Mouse (Mus musculus): ENCODE data around the gene Atp6v1fnb.

Atp6v1fnb gene

DNA sequence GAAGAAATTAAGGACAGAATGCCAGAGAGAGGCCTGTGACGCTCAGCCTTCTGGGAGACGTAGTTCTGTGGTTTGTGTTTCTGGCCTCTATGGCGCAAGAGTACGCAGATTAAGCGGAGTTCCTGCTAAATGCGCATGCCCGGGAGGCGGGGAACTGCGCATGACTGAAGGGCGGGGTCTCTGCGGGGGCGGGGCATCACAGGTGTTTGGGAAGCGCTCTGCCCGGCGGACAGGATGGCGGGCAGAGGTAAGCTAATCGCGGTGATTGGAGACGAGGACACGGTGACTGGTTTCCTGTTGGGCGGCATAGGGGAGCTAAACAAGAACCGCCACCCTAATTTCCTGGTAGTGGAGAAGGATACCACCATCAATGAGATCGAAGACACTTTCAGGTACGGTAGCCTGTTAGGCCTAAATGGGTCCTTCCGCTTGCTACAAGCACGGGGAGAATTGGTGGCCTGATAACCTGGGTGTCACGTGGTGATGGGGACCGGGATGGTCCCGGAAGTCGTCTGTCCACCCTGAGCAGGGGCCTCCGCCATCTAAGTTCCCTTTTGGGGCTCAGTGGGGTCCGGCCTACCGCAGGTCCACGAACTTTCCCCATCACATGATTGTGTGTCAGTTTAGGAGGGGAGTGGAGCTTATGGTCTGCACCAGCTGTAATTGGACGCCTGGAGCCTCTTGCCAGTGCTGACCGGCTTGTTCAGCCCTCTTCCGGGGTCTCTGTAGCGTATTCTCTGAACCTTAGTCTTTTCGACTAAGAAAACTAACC is 3.5 kb upstream of the Atp6v1fnb start, which contains the start of gene Atp6v1f:
TSS of gene Atp6v1f (plus strand) at position 136 of the 772 bp plus-strand sequence.
- peak; percentile 90 to 93 for DNase-seq (ENCODE audit: low spot score in 2 of 2)

DNA sequence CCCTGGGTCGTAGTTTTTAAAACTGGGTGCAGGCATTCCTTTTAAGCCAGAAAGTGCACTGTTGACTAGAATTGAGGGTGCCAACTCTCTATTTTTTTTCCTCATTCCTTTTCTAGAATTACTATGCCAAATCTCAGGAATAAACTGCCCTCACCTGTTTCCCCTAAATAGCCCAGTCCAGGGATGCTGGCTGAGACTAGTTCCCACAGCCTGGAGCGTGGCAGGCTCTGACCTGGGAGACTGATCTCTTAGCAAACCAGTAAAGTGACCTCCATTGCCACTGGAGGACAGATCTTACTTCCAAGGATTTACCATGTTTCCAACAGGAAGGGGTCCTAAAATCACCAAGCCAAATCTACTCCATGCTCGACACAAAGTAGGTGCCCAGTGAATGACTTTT is 2.4 kb upstream of the Atp6v1fnb start:
- no peak for DNase-seq (ENCODE audit: low spot score in 2 of 2)

DNA sequence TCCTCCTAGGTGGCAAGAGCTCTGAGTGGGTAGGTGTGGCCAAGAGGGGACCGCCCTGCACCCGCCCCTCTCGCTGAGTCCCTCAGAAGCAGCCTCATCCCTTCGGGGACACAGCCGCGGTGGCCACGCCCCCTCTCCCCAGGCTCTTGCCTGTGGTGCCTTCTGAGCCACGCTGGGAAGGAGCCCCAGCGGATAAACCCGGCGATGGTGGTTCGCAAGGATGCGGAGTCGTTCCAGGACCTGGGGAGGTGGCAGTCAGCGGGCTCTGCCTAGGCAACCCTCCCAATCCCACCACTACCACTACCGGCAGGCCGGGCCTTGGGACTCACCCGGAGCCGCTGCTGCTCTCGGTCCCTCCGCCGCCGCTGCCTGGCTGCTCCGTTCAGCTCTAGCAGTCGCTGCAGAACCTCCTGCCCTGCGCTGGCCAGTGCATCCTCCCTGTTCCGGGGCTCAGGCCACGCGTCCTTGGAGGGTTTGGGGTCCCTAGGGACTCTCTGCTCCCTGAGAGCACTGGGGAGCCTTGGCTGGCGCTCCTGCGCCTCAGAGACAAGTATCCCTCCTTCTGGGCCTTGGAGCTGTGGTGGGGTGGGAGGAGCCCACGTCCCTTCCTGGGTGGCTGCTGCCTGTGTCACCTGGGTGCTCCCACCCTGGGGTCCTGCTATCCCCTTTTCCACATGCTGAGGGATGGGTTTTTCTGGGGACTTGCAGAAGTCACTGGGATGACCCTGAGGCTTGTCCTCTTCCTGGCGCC is 2.9 kb downstream of the Atp6v1fnb start:
- DNase-seq (ENCODE audit: low spot score in 2 of 2): peak; percentile 42 to 57

GRCm38 (mm10) chr6:29474736-29475135 is 3.5 kb downstream of the Atp6v1fnb start:
- no peak for DNase-seq (ENCODE audit: low spot score in 2 of 2)

- DNase-seq (ENCODE audit: low spot score in 2 of 2): no peak
Measured at GRCm38 (mm10) chr6:29482691-29483090, 11.5 kb downstream of the Atp6v1fnb start.

GRCm38 (mm10) chr6:29484716-29485559 is 13.7 kb downstream of the Atp6v1fnb start:
- peak; percentile 39 to 52 for DNase-seq (ENCODE audit: low spot score in 2 of 2)

- DNase-seq (ENCODE audit: low spot score in 2 of 2): no peak
Measured at GRCm38 (mm10) chr6:29485951-29486350, 14.7 kb downstream of the Atp6v1fnb start.

GRCm38 (mm10) chr6:29494101-29494500 is 22.9 kb downstream of the Atp6v1fnb start:
- no peak for DNase-seq (ENCODE audit: low spot score in 2 of 2)

GRCm38 (mm10) chr6:29496270-29496669 is 25.0 kb downstream of the Atp6v1fnb start:
- DNase-seq (ENCODE audit: low spot score in 2 of 2): no peak

- no peak for DNase-seq (ENCODE audit: low spot score in 2 of 2)
Measured at GRCm38 (mm10) chr6:29497791-29498190, 26.6 kb downstream of the Atp6v1fnb start.

DNA sequence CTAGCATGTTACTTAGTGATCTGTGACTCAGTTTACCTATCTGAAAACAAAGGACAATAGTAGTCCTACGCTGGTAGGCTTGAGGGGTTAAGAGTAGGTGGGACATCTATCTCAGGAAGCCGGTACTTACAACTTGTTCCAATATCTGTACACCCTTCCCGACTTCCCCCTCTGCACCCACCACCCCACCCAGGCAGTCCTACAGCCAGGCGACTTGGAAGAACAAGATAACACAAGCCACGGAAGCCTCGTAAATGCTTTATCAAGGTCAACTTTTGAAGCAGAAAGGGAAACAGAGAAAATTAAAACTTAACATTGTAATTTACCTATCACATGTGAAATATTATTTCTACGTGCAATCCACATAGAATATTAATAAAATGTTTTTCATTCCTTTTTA is 28.9 kb downstream of the Atp6v1fnb start:
- DNase-seq (ENCODE audit: low spot score in 2 of 2): no peak

DNA sequence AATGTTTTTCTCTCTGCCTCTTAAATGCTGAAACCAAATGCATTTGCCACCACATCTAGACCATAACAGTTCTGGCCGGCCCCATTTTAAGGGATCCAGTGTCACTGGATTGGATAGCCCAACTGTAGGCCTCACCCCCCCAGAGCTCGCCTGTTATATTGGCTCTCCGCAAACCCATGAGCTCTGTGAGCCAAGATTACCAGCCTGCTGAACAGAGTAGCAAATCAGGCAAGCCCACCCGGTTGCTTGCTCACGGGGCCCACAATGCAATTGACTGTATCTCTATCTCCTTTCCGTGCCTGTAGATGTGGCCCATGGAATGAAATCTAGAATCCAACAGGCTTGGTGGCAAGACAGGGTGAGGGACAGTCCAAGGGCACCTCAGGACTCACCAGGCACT is 29.6 kb downstream of the Atp6v1fnb start:
- no peak for DNase-seq (ENCODE audit: low spot score in 2 of 2)

- DNase-seq (ENCODE audit: low spot score in 2 of 2): no peak
Measured at GRCm38 (mm10) chr6:29501599-29501998, 30.4 kb downstream of the Atp6v1fnb start.

DNA sequence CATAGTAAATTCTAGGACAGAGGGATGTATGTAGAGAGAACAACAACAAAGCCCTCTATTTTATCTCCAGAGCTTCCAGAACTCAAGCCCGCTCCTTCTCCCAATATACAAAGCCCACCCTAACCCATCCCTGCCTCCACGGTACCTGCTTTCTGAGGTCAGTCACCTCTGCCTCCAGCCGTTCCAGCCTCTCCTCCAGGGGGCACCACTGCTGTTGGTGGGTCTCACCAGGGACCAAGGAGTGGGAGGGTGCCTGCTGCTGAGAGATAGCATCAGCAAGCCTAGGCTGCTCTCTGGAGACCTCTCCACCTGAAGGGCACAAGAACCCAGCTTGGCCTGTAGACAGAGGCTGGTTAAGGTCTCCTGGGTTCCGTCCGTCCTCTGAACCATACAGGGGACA is 34.3 kb downstream of the Atp6v1fnb start:
- no peak for DNase-seq (ENCODE audit: low spot score in 2 of 2)

DNA sequence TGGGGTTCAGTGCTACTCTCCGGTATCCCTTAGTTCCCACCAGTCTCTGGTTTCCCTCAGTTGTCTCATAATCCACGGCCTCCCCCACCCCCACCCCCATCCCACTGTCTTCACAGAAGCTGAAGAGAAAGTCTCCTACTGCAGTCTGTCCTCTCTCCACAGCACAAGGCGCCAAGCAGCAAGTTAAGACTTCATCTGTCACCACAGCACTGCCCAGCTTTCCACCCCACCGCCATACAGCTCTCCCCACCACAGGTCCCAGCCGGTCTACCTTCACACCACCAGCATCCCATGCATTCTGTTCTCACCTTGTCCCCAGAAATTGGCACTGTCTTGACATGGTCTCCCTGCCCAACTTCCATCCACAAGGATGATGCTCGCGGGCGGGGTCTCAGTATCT is 35.6 kb downstream of the Atp6v1fnb start:
- DNase-seq (ENCODE audit: low spot score in 2 of 2): no peak

GRCm38 (mm10) chr6:29507447-29508309 is 36.4 kb downstream of the Atp6v1fnb start, which contains the start of gene Kcp:
TSS of gene Kcp (minus strand) at chr6:29507952.
- no peak for DNase-seq (ENCODE audit: low spot score in 2 of 2)

GRCm38 (mm10) chr6:29509086-29509485 is 37.8 kb downstream of the Atp6v1fnb start:
- no peak for DNase-seq (ENCODE audit: low spot score in 2 of 2)

DNA sequence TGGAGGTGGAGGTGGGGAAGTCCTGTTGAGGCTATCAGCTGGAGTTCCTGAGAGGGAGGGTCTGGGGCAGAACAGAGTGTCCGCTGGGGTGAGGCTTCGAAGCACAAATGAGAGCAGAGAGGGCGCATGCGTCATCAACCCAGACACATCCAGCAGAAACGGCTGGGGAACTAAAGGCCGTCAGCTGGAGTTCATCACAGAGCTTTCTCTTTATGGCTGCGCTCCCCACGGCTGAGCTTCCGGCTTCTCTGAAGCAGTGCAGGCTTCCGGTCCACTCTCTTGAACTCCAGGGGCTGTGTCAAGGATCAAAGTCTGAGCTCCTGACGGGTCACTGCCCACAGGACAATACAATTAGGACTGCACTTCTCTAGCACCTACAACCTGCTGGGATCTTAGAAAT is 42.0 kb downstream of the Atp6v1fnb start:
- peak in 1 of 2 experiments; percentile 18 for DNase-seq (ENCODE audit: low spot score in 2 of 2)

DNA sequence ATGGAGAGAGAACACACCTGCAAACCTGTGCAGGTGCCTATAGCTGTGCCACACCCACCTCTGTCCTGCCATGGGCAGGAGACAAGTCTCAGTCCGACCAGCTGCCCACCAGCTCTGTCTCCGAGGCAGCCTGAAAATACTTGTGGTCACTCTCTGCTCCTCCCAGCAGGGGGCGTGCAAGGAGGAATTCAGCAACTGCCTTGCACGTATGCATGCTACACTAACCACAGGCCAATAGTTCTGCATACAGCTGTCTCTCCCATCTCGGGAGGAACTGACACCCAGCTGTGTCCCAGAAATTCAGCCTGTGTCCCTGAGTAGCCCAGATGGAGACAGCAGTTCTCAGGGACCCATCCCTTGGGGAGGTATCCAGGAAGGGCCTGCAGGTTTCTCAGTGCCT is 45.9 kb downstream of the Atp6v1fnb start:
- peak; percentile 60 to 83 for DNase-seq (ENCODE audit: low spot score in 2 of 2)

- DNase-seq (ENCODE audit: low spot score in 2 of 2): no peak
Measured at GRCm38 (mm10) chr6:29522626-29523300, 51.5 kb downstream of the Atp6v1fnb start.

Data from natural killer cell, adult 2 months (primary cell).